In genomic region chr6:127291937-127292336, GRCm38 (mm10) we compare ENCODE assay signal across 20 mouse cellular contexts.
"Had no signal": no experiment of that assay in that cellular context is flagged by ENCODE, and none has a peak within 500 bp of the region (broad histone marks: within the 10 kb centered on the region; RNA-seq: fewer than 3 reads in every experiment).

No protein-coding gene starts in this region.

- ATAC-seq: lung, postnatal 0 days; midbrain, embryonic 16.5 days had no signal

- DNase-seq: lung, adult 2 months; lung, postnatal 14 days; lung, postnatal 36 days; midbrain, embryonic 14.5 days; right cerebral cortex, postnatal 14 days; thymus, adult 2 months; thymus, postnatal 25 days; thymus, postnatal 4 days had no signal

- H3K27ac ChIP-seq: lung, embryonic 15.5 days; macrophage; midbrain, embryonic 10.5 days; midbrain, embryonic 12.5 days; neural tube, embryonic 13.5 days; neural tube, embryonic 15.5 days; stomach, embryonic 15.5 days; stomach, postnatal 0 days had no signal

- H3K36me3 ChIP-seq: lung, embryonic 15.5 days; midbrain, embryonic 10.5 days; midbrain, embryonic 12.5 days; neural tube, embryonic 13.5 days; neural tube, embryonic 15.5 days; stomach, embryonic 15.5 days had no signal

- H3K27me3 ChIP-seq: lung, embryonic 15.5 days; neural tube, embryonic 13.5 days; neural tube, embryonic 15.5 days; stomach, embryonic 15.5 days had no signal

- H3K4me1 ChIP-seq: midbrain, embryonic 12.5 days; neural tube, embryonic 13.5 days; neural tube, embryonic 15.5 days; stomach, embryonic 15.5 days had no signal

- H3K9me3 ChIP-seq: lung, embryonic 15.5 days; megakaryocyte, embryonic 14.5 days; midbrain, embryonic 10.5 days; midbrain, embryonic 12.5 days; neural tube, embryonic 13.5 days; neural tube, embryonic 15.5 days; stomach, embryonic 15.5 days had no signal

- H3K4me2 ChIP-seq: lung, embryonic 15.5 days; midbrain, embryonic 12.5 days; neural tube, embryonic 13.5 days; neural tube, embryonic 15.5 days; stomach, embryonic 15.5 days had no signal

- H3K9ac ChIP-seq: lung, embryonic 15.5 days; midbrain, embryonic 12.5 days; neural tube, embryonic 13.5 days; neural tube, embryonic 15.5 days; stomach, embryonic 15.5 days had no signal

- H3K4me3 ChIP-seq: lung, embryonic 15.5 days; megakaryocyte, embryonic 14.5 days; midbrain, embryonic 10.5 days; midbrain, embryonic 12.5 days; myocyte; neural tube, embryonic 13.5 days; neural tube, embryonic 15.5 days; stomach, embryonic 15.5 days had no signal
